Mouse (Mus musculus) lung, postnatal 25 days (tissue): ENCODE measurements around the gene Tmem260.

Experiments
- DNase-seq: peaks from one replicate; pipeline ENCODE4 v3.0.0; 2022; ENCODE audit warnings: low spot score

Gene Tmem260

DNA sequence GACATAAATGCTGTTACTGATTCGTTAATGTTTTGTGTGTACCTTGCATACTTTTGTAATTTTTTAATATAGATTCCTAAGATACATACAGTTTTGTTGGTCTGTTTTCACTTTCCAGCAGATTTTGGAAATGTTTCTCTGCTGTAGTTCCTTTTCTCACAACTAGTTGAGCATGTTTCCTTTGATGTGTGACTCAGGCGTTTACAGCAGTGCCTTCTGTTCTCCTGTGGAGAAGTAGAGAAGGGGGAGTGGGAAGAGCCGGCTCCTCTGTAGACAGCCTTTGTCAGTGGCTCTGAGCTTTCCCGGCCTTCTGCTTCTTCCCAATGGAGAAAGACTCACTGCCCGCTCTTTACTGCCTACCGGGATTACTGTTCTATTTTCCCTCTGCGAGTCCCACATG, 35.7 kb downstream of the Tmem260 start:
- DNase-seq: no peak

- DNase-seq: no peak
Measured at GRCm38 (mm10) chr14:48482762-48483161, 36.8 kb downstream of the Tmem260 start.

DNA sequence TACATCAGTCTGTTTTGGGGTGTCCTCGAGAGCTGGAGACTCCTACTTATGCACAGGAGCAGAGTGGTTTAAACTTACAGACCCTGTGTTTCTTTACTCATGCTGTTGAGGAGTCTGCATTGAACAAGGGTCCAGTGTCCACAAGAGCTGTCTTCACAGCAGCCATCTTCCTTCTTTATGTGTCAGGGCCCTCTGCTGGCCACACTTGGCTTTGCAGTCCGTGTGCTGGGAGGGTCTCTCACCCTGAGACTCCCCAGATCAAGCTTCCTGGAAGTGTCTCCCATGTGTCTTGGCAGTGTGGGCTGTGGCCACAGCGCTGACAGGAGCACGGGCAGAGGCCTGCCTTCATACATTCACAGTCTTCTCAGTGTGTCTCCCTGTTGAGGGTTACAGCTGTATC, 48.0 kb downstream of the Tmem260 start:
- DNase-seq: no peak

- DNase-seq: no peak
Measured at GRCm38 (mm10) chr14:48502573-48502972, 56.6 kb downstream of the Tmem260 start.

GRCm38 (mm10) chr14:48503691-48504565, 58.0 kb downstream of the Tmem260 start:
- DNase-seq: no peak

DNA sequence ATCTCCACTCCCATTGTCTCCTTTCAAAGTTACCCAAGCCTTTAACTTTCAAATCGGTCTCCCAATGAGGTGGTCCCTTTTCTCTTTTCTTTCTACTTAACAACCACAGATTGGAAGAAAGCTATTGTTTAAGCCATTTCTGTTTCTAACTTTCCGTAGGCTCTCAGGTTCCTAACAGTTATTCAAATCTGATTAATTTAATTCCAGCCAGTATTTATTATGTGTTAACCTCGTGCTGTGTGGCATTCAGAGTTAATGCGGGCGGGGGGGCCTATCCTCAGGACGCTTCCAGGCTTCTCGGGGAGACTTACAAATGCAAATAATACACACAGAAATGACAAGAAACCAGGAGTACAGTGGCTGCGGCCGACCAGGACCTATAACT, 58.6 kb downstream of the Tmem260 start:
- no peak for DNase-seq

DNA sequence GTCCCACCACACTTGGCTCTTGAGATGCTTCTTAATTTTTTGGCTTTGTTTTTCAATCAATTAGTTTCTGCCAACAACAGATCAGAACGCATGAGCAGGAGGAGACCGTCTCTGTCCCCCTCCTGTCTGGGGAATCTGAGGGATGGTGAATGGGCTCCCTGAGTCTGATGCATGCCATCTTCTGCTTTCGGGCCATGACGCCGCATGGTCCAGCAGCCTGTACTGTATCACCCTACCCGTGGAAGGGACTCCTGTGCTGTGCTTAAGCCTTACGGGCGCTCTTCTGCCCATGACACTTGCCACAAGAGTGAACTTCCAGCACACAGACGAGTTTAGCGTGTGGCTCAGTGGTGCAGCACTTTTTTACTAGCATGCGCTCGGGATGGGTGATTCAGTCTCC, 59.7 kb downstream of the Tmem260 start:
- DNase-seq: no peak

DNA sequence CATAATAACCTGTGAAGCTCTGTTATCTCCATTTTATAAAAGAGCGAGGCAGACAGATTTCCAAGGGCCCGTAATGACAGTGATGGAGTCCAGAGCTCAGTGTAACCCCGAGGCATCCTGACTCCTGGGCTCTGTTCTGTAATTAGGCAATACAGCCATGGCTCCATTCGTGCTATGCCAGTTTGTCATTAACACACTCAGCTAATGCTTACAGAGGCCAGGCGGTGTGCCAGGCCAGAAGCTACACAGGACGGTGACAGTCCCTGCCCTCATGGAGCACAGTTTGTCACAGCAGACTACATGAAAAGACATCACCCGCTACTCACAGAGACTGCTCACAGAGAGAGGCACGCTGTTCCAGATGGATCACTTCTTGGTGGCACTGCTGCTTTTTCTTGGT, 61.5 kb downstream of the Tmem260 start:
- no peak for DNase-seq

DNA sequence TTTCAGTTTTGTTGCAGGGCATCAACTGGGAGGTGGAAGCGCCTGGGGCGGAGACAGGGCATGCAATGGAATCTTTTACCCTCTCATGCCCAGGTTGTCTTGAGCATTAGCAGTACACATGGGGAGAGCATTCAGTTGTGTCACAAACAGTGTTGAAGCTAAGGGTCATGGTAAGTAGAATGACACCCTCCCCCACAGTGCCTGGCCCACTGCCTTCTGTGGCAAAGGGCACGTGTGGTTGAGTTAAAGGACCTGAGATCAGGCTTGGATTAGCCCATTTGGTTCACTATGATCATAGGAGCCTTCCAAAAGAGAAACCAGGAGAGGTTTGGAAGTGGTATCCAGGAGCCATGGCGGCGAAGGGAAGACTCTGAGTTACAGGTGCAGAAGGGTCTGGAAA, 63.2 kb downstream of the Tmem260 start:
- DNase-seq: no peak

DNA sequence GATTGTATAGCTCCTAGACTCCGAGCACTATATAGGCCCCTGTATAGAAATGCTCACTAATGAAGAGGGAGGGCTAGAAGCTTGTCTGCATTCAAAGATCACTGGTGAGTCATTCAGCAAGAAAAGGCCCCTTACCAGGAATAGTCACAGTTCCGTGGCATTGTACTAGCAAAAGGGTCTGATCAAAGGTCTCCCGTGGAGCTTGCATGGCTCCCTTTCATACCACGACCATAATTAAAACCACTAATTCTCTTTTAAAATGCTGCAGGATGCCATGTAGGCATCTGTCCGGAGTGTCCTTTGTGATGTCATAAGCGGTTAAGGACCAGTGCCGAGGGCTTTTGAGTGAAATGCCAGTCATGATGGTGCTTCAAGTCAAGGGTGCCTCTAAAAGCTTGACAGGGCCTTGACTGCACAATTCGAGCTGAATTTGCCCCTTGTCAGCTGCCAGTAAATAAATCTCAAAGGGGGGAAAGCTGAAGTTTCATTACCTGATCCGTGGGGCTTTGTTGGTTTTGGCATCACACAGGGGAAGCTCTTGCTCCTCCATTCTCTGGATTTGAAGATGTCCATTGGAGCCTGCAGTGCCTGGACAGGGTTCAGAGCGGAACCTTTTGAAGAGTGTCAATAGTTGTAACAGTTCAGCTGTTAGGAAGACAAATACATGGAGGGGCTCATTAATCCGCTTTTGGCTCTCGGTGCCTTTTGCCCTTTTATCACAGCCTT, 67.3 kb downstream of the Tmem260 start:
- DNase-seq: peak; percentile 51

DNA sequence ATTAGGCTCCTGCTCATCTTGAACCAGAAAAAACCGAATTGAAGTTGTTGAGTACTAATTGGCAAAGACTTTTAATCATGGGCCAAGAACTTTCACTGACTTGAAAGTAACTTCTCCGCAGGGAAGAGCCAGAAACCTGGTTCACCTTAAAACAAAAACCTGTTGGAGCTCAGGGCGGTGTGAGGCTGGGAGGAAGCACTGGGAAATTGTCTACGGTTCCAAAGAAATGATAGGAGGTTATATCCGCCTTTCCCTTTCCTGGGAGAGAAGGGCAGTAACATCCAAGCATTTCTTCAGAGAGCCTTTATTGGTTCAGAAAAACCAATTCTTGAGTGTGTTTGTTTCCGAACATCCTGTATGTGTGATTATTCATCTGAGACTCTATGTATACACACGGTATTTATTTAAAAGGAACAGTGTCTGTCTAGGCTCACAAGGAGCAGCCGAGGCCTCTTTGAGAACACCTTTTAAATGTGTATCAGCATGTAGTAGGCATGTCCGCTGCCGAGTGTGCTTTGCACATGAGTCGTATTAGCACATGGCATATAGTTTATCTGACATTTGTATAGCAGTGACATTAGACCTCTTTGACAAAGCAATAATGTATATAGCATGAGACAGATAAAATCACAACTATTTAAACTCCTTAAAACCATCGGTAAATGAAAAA, 68.0 kb downstream of the Tmem260 start:
- DNase-seq: no peak

DNA sequence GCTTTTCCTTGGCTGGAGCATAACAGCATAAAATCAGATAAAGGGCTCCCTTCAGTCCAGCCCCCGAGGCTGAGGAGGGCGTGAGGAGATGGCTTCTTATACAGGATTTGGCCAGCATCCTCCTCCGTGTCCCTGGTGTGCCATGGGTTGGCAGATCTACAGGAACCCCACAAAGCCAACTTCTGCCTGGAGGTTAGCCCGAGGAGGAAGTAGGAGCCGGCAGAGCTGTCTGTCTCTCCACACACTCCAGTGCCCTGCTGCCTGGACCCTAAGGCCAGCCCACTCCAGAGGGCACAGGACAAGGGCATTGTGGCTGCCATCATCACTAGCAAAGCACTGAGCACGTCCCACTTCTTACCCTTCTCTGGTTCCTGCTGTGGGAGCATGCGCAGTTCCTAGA, 68.7 kb downstream of the Tmem260 start:
- no peak for DNase-seq

- DNase-seq: no peak
Measured at GRCm38 (mm10) chr14:48515538-48515937, 69.6 kb downstream of the Tmem260 start.

GRCm38 (mm10) chr14:48523361-48523760, 77.4 kb downstream of the Tmem260 start:
- DNase-seq: no peak

DNA sequence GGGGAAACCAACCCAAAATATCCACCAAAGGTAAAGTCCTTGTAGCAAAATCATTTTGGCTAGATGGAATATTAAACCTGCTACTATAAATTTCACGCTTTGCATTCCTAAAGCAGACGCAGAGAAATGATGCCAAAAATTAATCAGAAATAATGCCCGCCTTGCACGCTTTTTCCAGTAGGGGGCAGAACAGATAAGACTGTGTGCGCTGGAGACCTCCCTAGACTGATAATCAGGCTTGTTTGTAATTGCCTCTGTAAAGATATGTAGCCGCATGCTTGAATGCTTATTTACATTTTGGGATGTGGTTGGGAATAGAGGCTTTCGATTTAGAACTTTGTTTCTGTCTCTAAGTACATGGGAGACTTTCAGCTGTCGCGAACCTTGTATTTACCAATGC, 78.2 kb downstream of the Tmem260 start:
- no peak for DNase-seq

DNA sequence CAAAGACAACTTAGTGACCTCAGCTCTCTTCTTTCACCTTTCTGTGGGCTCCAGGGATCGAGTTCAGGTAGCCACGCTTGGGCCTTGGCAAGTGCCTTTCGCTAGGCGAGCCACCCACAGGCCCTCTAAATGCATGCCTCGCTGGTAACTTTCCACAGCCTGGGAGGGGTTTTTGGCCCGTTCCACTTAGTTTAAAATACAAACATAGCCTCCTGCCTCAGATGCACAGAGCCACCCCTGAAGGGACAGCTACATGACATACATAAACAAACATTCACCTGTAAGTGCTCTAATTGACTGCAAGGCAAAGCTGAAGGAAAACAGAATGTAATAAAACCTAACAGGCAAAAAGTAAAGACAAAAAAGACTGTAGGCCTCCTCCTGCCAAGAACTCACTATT, 79.1 kb downstream of the Tmem260 start:
- no peak for DNase-seq

- no peak for DNase-seq
Measured at GRCm38 (mm10) chr14:48530629-48531028, 84.7 kb downstream of the Tmem260 start.

- DNase-seq: no peak
Measured at GRCm38 (mm10) chr14:48537795-48538766, 92.2 kb downstream of the Tmem260 start.

DNA sequence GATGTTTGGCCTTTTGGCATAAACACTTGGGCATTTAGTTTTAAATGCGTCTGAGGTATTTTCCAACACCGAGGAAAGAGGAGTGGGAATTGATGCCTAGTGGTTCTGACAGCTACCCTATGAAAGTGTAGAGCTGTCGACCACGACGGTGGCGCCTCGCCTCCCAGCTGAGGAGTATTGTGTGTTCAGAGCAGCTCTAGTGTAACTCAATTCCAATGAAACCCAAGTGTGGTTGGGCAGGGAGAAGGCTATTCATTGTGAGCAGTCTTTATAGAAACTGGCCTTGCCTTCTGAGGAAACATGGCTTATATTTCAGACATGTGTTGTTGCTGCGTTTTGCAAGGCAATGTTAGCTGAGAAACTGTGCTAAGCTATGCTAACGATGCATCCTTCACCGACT, 99.2 kb downstream of the Tmem260 start:
- no peak for DNase-seq

DNA sequence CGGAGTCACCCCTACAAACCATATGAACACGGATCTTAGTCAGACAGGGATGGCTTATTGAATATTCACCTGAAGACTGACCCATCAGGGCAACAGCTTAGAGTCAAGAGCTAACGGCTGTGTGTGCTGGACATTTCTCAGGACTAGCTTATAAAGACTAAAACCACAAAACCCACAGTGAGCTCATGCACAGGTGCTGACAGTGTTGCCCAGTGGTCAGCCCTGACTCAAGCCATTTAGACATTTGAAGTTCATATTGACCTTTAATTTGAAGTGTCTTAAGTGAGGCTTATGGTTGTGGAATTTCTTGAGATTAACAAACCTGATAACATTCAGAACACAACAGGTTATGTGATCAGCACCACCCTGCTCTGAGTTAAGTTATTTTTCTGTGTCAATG, 100.1 kb downstream of the Tmem260 start:
- no peak for DNase-seq

DNA sequence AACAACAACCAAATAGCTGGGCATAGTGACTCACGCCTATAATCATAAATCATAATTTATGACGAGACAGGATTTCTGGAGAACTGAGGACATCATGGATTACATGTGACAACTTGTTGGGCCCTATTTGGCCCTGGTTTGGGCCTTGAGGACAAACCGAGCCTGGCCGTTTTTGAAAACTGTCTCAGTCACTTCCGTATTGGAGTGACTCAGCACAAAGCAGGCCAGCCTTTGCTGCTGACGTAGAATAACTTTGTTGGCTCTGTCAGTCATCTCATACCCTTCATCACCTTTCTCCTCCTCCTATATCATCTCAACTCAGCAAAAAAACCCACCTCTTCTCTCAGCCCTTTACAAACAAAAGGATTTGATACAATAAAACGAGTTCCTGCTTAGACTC, 103.8 kb downstream of the Tmem260 start:
- DNase-seq: no peak

DNA sequence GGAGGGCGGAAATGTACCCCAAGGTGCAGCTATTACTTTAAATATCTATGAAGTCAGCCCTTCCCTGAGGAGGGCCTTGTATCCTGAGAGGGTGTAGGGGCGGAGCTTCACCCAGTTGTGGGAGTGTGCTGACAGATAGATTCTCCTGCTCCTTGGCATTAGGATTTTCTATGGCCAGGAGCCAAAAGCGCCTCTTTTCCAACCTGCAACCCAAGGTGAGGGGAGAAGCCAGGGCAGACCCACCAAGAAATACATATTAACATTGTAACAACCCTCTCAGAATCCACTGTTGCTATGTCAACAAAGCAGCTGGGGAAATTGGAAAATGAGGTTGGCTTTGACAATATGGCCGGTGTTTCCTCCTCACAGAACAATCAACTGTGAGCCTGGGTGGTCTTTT, 107.3 kb downstream of the Tmem260 start:
- no peak for DNase-seq
